Mouse (Mus musculus): ENCODE results near the gene Rbfox1.

GRCm38 (mm10) chr16:6048601-6049000 lies 163.4 kb downstream of the Rbfox1 start:
- no peak for TF ChIP-seq CTCF (IDR thresholded peaks at IDR 0.05; ENCODE audit: borderline replicate concordance, extremely low read depth, insufficient read depth, insufficient read length)
- no peak for TF ChIP-seq POLR2A (IDR thresholded peaks at IDR 0.05; ENCODE audit: borderline replicate concordance, extremely low read depth, insufficient read depth, insufficient read length, poor library complexity, severe bottlenecking)

Data from brain, embryonic 14.5 days (tissue).